Mouse (Mus musculus): Measurements from ENCODE around the gene Hfe2.
"Not testable (repeated sequence)": the region's sequence is repeated elsewhere in the genome, so short reads cannot be mapped to it uniquely, and the experiment has no call there.

Hfe2 gene

GRCm38 (mm10) chr3:96524914-96525313 lies at the start of gene Hfe2:
Hfe2 (plus strand) TSS chr3:96525172.
- no peak for DNase-seq

GRCm38 (mm10) chr3:96477084-96477483 lies 47.9 kb upstream of the Hfe2 start:
- DNase-seq = no peak

- DNase-seq = no peak
Observed at GRCm38 (mm10) chr3:96477558-96477957, 47.4 kb upstream of the Hfe2 start.

DNA sequence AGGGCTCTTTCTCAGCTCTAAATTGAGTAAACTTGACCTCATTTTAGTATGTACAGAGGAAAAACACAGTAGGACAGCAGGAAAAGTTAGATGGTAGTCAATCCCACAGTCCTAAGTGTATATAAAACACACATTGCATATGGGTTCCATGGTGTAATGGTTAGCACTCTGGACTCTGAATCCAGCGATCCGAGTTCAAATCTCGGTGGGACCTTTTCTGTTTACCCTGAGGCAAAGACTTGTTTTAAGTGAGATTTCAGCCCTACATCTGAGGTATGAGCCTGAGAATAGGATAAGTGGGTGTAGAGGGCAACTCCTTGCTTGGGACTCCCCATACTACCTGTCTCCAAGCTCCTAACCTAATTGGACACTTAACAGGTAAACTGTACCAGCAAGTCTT lies 45.7 kb upstream of the Hfe2 start:
- no peak for DNase-seq

DNA sequence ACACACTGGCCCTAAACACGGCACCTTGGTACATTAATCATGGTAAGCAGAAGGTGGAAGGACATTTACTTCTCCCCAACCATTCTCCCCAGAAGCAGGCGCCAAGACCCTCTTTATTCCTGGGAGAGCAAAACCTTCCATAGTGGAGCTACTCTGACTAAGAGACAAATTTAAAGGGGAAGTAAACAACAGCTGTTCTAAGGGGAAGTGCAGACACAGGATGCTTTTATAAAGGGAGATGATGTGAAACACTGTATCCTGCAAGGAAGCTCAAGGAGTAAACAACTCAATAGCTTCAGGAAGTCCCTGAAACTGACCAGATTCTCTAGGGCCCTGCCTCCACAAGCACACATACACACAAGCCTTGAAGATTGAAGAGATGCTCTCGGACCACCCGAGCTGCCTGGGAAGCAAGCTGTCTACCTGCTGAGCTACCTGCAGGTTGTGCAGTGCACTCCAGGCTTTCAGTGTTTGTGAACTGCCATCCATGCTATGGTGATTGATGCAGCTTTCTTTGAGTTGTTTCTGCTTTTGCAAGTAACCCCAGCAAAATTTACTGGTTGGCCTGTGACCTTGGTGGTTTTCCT lies 44.2 kb upstream of the Hfe2 start:
- DNase-seq = no peak

DNA sequence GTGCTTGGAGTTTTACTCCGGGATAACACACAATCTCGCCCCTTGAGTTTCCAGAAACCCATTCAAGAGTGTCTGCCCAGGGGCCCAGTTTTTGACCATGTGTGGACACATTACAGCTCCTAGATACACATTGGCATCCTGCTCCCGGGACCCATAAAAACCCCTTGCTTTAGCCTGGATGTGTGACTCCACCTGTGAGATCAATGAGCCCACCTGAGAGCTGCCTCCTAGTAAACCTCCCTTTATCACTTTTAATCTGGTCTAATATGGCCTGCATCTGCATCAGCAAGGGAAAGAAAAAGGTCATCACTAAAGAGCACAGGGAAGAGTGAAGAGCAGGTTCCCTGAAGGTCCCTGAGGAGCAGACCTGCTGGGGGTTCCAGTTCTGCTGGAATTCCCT lies 43.1 kb upstream of the Hfe2 start:
- no peak for DNase-seq

GRCm38 (mm10) chr3:96482451-96482850 lies 42.5 kb upstream of the Hfe2 start:
- no peak for DNase-seq

- DNase-seq = not testable (repeated sequence)
Observed at GRCm38 (mm10) chr3:96483044-96483443, 41.9 kb upstream of the Hfe2 start.

- DNase-seq = no peak
Observed at GRCm38 (mm10) chr3:96483946-96484345, 41.0 kb upstream of the Hfe2 start.

- no peak for DNase-seq
Observed at GRCm38 (mm10) chr3:96484921-96485320, 40.1 kb upstream of the Hfe2 start.

DNA sequence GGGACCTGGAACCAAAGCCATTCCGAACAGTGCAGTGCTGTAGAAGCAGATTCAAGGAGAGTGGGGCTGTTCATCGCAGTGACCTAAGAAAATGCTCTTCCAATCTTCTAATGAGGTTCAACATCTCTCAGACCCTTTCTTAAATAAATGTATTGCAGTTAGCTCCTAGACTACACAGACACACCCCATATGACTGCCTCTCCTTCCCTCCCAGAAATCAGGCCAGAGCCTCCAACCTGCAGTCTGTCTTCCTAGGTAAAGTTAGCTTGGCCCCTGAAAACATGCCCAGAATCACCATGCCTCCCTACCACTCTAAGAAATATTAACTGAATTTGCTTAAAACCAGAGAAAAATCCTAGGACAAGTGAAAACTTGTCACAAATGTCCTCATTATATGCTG lies 39.6 kb upstream of the Hfe2 start:
- DNase-seq = no peak

DNA sequence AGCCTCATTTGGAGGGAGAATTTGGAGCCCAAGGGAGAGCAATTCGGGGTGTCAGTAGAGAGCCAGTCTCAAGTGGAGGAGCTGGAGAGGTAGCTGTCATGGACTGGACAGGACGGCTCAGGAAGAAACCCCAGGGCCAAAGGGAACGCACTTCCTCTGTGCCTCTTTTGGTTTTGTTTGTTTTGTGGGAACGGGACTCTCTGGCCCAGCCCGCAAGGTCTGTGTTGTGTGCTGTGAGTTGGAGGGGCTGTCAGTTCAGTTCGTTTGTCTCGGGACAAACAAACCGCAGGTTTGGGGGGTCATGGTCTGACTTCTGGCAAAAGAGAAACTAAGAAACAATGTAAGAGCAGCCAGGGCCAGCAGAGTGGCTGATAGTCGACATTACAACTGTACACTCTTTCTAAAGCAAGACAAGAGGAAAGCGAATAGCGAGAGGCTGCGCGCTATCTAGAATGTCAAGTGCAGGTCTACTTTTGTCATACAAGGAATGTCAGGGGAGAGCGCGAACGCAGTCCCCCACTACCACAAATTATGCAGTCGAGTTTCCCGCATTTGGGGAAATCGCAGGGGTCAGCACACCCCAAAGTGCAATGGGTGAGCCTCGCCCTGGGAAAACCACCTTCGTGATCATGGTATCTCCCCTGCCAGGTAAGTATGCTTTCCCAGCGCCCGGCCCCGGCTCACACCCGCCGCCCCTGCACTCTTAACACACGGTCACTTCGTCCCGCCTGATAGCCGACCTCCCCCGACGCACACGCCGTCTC lies 38.7 kb upstream of the Hfe2 start:
- DNase-seq = not testable (repeated sequence)

GRCm38 (mm10) chr3:96486828-96487559 lies 38.0 kb upstream of the Hfe2 start:
- DNase-seq = not testable (repeated sequence)

- peak; percentile 17 for DNase-seq
Observed at GRCm38 (mm10) chr3:96487596-96488289, 37.2 kb upstream of the Hfe2 start.

- DNase-seq = not testable (repeated sequence)
Observed at GRCm38 (mm10) chr3:96488290-96488906, 36.6 kb upstream of the Hfe2 start.

DNA sequence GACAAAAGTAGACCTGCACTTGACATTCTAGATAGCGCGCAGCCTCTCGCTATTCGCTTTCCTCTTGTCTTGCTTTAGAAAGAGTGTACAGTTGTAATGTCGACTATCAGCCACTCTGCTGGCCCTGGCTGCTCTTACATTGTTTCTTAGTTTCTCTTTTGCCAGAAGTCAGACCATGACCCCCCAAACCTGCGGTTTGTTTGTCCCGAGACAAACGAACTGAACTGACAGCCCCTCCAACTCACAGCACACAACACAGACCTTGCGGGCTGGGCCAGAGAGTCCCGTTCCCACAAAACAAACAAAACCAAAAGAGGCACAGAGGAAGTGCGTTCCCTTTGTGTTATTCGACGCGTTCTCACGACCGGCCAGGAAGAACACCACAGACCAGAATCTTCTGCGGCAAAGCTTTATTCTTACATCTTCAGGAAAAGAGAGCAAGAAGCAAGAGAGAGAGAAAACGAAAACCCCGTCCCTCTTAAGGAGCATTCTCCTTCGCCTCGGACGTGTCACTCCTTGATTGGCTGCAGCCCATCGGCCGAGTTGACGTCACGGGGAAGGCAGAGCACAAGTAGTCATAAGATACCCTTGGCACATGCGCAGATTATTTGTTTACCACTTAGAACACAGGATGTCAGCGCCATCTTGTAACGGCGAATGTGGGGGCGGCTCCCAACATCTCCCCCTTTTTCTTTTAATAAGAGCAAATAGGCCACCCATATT lies 35.9 kb upstream of the Hfe2 start:
- DNase-seq = not testable (repeated sequence)

GRCm38 (mm10) chr3:96489636-96490035 lies 35.3 kb upstream of the Hfe2 start:
- DNase-seq = not testable (repeated sequence)

GRCm38 (mm10) chr3:96494456-96494855 lies 30.5 kb upstream of the Hfe2 start:
- DNase-seq = not testable (repeated sequence)

GRCm38 (mm10) chr3:96494912-96495311 lies 30.1 kb upstream of the Hfe2 start:
- no peak for DNase-seq

DNA sequence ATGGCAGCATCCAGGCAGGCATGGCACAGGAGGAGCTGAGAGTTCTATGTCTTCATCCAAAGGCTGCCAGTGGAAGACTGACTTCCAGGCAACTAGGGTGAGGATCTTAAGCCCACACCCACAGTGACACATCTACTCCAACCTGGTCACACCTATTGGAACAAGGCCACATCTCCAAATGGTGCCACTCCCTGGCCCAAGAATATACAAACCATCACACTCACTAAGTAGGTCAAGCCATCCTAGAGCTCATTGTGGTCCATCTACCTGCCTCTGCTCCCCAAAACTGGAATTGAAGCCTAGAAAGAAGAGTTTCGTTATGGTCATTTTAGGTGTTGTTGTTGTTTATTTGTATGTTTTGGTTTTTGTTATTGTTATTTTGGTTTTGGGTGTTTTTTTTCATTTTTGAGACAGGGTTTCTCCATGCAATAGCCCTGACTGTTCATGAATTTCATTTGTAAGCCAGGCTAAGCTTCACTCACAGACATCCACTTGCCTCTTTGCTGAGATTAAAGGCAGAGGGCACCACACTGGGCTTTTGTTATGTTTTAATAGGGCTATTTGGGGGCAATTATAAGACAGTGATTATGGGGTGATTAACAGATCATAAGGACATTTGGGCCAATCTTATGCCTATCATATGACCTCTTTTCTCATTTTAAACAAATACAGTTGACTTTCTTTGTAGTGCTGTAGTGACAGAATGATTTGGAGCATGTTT lies 29.3 kb upstream of the Hfe2 start:
- no peak for DNase-seq

- DNase-seq = no peak
Observed at GRCm38 (mm10) chr3:96496216-96496615, 28.8 kb upstream of the Hfe2 start.

Data from right cerebral cortex, postnatal 25 days (tissue).